Mouse (Mus musculus): ENCODE data around the gene Sh3pxd2a. TPM values are rescaled to one million over a fixed set of nuclear protein-coding genes. Genes with fewer than 3 reads are reported as not detected.

The Sh3pxd2a gene
- total RNA-seq, 2 experiments from 2014 or later = 33.9 to 35.9 TPM

Small RNA genes lying within 50 kb of the gene (microRNA-seq; reads per million reads assigned to microRNA genes)
- gene Mir6995 = 0 to 0.25 reads per million in 2 experiments

Other genes with a start within 250 kb of the Sh3pxd2a start
- gene Stn1, start 73.1 kb upstream of the Sh3pxd2a start, total RNA-seq (2021) = 10 to 100 TPM; 29.4 to 31.9 TPM
- 10 to 100 TPM; 57.1 to 57.6 TPM for gene Slk, start 115.3 kb upstream of the Sh3pxd2a start, total RNA-seq (2021)
- gene Col17a1, start 227.7 kb upstream of the Sh3pxd2a start, total RNA-seq (2021) = under 1 TPM; 0.62 to 0.83 TPM